Mouse (Mus musculus) neural tube, embryonic 11.5 days (tissue): ENCODE data around the gene Ghitm. TPM values are rescaled to one million over a fixed set of nuclear protein-coding genes. Genes with fewer than 3 reads are reported as not detected.
"Not testable (repeated sequence)": the region's sequence is repeated elsewhere in the genome, so short reads cannot be mapped to it uniquely, and the experiment has no call there.

Experiments
- ATAC-seq: fragments of 200-750 bp; cut with Nextera tagmentation; 2 replicates; pipeline ENCODE4 v1.8.0; 2017; ENCODE audit warnings: moderate number of reproducible peaks, mild to moderate bottlenecking, moderate TSS enrichment, moderate library complexity; ENCODE audit not compliant: insufficient read depth, low FRiP score, low TSS enrichment
- DNase-seq: peaks from one replicate; pipeline ENCODE4 v3.0.0-alpha.2; 2015; ENCODE audit warnings: low spot score
- H3K27ac ChIP-seq: fragments of 300-500 bp; sonication (generic); 2 replicates; pipeline ENCODE4 v1.5.1; 2014; ENCODE audit warnings: low read depth, mild to moderate bottlenecking, low read length
- H3K27me3 ChIP-seq: fragments of 300-500 bp; sonication (generic); 2 replicates; pipeline ENCODE4 v1.6.1; 2014; ENCODE audit warnings: mild to moderate bottlenecking, low read length, mixed read lengths; ENCODE audit not compliant: control insufficient read depth, insufficient read depth
- H3K36me3 ChIP-seq: fragments of 300-500 bp; sonication (generic); 2 replicates; pipeline ENCODE4 v1.6.1; 2014; ENCODE audit warnings: mild to moderate bottlenecking, low read length, moderate library complexity, mixed read lengths; ENCODE audit not compliant: control insufficient read depth, insufficient read depth
- H3K4me1 ChIP-seq: fragments of 300-500 bp; sonication (generic); 2 replicates; pipeline ENCODE4 v1.6.1; 2014; ENCODE audit warnings: low read length, mixed read lengths; ENCODE audit not compliant: control insufficient read depth, insufficient read depth
- H3K4me2 ChIP-seq: fragments of 300-500 bp; sonication (generic); 2 replicates; pipeline ENCODE4 v1.6.1; 2014; ENCODE audit warnings: low read depth, mild to moderate bottlenecking, moderate library complexity
- H3K4me3 ChIP-seq: fragments of 300-500 bp; sonication (generic); 2 replicates; pipeline ENCODE4 v1.5.1; 2014; ENCODE audit warnings: low read depth, low read length
- H3K9ac ChIP-seq: fragments of 300-500 bp; sonication (generic); 2 replicates; pipeline ENCODE4 v1.6.1; 2014; ENCODE audit warnings: mild to moderate bottlenecking, low read length
- H3K9me3 ChIP-seq: fragments of 300-500 bp; sonication (generic); 2 replicates; pipeline ENCODE4 v1.6.1; 2016; ENCODE audit warnings: low read length; ENCODE audit not compliant: control insufficient read depth
- WGBS: fragments of 180-500 bp; shearing (Covaris S2); extraction: QIAGEN DNeasy Blood & Tissue Kit; methylation state at CpG from one replicate; pipeline ENCODE4 v1.1.7; 2014; 5-methylcytosine and 5-hydroxymethylcytosine counted together
- polyA plus RNA-seq: library from polyadenylated mRNA; unstranded; fragments of >200 nt; fragmentation: Nextera tagmentation; extraction: Ambion mirVana; gene quantifications from 2 replicates; pipeline ENCODE4 v1.2.1, GENCODE M21; 2014

The Ghitm gene
- polyA plus RNA-seq, 1 experiment from 2014 or later = 208 TPM

- H3K4me2 ChIP-seq, H3K36me3 ChIP-seq, H3K27ac ChIP-seq, H3K9me3 ChIP-seq, H3K27me3 ChIP-seq, H3K4me1 ChIP-seq, DNase-seq, H3K9ac ChIP-seq, ATAC-seq, H3K4me3 ChIP-seq: not testable (repeated sequence)
- WGBS = 79% methylated on average over 2 of the region's 3 CpGs
Observed at GRCm38 (mm10) chr14:37137596-37137995, 2.5 kb upstream of the Ghitm start.

GRCm38 (mm10) chr14:37136110-37136509, 1.0 kb upstream of the Ghitm start:
- Histone ChIP-seq H3K4me2 (no peak overlapping the region), H3K9ac (no peak overlapping the region), H3K9me3 (no peaks in the 10 kb centered on the region), H3K27me3 (no peaks in the 10 kb centered on the region), H3K36me3 (no peaks in the 10 kb centered on the region; the same call in 1 of the 2 replicates), H3K4me1 (no peaks in the 10 kb centered on the region), H3K4me3 (no peak overlapping the region), H3K27ac (no peak overlapping the region)
- 89% methylated on average over 4 of the region's 4 CpGs for WGBS
- ATAC-seq (no peak), DNase-seq (no peak)

DNA sequence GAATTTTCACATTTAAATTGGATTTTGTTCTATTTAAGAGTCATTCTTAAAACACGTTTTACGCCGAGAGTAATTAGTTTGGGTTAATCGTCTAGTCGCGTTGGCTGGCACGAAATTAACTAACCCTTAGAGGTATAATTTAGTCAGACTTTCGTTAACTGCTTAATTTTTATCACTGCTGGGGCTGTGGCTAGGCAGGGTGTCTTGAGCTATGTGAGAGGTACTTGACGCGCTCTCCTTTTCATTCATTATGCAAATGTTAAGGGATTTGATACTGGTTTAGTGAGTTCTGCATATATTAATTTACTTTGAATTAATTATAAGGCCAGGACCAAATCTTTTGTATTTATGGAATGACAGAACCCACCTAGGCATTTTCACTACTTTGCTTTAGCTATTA, 599 bp upstream of the Ghitm start:
- Histone ChIP-seq H3K9ac (peak overlapping the region; percentile 35), H3K4me1 (no peaks in the 10 kb centered on the region), H3K4me2 (peak overlapping the region; percentile 64), H3K4me3 (peak overlapping the region; percentile 62), H3K9me3 (no peaks in the 10 kb centered on the region), H3K27me3 (no peaks in the 10 kb centered on the region), H3K36me3 (no peaks in the 10 kb centered on the region; the same call in 1 of the 2 replicates), H3K27ac (no peak overlapping the region)
- 3% methylated on average over 10 of the region's 10 CpGs for WGBS
- ATAC-seq (peak; percentile 71), DNase-seq (no peak)

GRCm38 (mm10) chr14:37134304-37135126, 557 bp downstream of the Ghitm start:
- no peaks in the 10 kb centered on the region for H3K4me1 ChIP-seq
- no peaks in the 10 kb centered on the region for H3K9me3 ChIP-seq
- DNase-seq = no peak
- H3K9ac ChIP-seq = peak overlapping the region; percentile 71
- WGBS = 2% methylated on average over 40 of the region's 40 CpGs
- ATAC-seq = no peak; the same call in 1 of the 2 replicates
- H3K27me3 ChIP-seq = no peaks in the 10 kb centered on the region
- no peaks in the 10 kb centered on the region; the same call in 1 of the 2 replicates for H3K36me3 ChIP-seq
- no peak overlapping the region; the same call in 1 of the 2 replicates for H3K27ac ChIP-seq
- H3K4me2 ChIP-seq = peak overlapping the region; percentile 61
- H3K4me3 ChIP-seq = peak overlapping the region; percentile 62

DNA sequence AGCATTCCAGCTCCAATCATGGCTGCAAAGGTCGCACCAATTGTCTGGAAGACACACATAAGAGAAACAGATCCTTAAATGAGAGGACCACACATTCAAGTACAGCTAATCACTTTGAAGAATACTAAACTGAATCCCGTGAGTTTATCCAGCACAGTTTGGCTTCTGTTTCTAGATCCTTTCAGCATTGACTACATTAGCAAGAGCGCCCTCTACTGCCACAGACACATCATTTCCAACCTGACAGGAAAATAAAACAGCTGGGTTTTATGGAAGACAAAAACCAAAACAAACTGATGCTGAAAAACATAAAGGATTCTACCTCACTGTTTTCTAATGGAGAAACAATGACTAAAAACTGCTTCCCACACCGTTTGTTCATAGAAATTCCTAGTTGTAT, 7.4 kb downstream of the Ghitm start:
- H3K27me3 ChIP-seq = no peaks in the 10 kb centered on the region
- H3K9ac ChIP-seq = no peak overlapping the region
- WGBS = 55% methylated on average over 4 of the region's 4 CpGs
- no peak overlapping the region for H3K4me2 ChIP-seq
- H3K27ac ChIP-seq = no peak overlapping the region
- no peak overlapping the region for H3K4me3 ChIP-seq
- ATAC-seq = no peak
- no peaks in the 10 kb centered on the region for H3K9me3 ChIP-seq
- DNase-seq = peak; percentile 32
- H3K4me1 ChIP-seq = no peaks in the 10 kb centered on the region
- H3K36me3 ChIP-seq = peaks cover 2% of the 10 kb centered on the region

DNA sequence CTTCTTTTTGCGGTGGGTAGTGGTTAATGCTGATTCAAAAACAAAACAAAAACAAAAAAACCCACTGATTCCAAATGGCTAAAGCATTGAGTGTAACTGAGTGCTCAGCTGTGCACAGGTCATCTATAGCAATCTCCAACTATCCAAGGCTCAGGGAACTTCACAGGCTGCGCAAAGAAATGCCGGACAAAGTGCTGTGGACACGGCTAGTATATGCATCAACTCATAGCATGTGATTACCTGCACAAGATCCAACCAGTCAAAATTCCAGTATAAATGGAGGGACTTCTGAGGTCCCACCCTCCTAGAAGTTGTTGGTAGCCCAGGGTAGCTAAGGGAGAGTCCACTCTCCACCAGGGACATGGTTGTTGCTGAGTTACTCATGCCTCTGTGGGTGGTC, 15.8 kb downstream of the Ghitm start:
- no peak overlapping the region for H3K4me3 ChIP-seq
- H3K27me3 ChIP-seq = no peaks in the 10 kb centered on the region
- no peaks in the 10 kb centered on the region for H3K4me1 ChIP-seq
- DNase-seq (no peak), ATAC-seq (no peak)
- no peaks in the 10 kb centered on the region for H3K9me3 ChIP-seq
- H3K9ac ChIP-seq = no peak overlapping the region
- peaks cover 2% of the 10 kb centered on the region; the same call in 1 of the 2 replicates for H3K36me3 ChIP-seq
- no peak overlapping the region for H3K4me2 ChIP-seq
- no peak overlapping the region for H3K27ac ChIP-seq
- 92% methylated on average over 4 of the region's 4 CpGs for whole genome bisulfite sequencing

GRCm38 (mm10) chr14:37113922-37114321, 21.1 kb downstream of the Ghitm start, which contains the start of gene 2610528A11Rik:
TSS of gene 2610528A11Rik (minus strand) at chr14:37114022.
- 72% methylated on average over 3 of the region's 3 CpGs for WGBS
- Histone ChIP-seq H3K27me3 (no peaks in the 10 kb centered on the region), H3K4me3 (no peak within 1 kb of the TSS), H3K27ac (no peak within 1 kb of the TSS), H3K36me3 (no peaks in the 10 kb centered on the region), H3K9me3 (no peaks in the 10 kb centered on the region), H3K4me2 (no peak within 1 kb of the TSS), H3K4me1 (no peaks in the 10 kb centered on the region), H3K9ac (no peak within 1 kb of the TSS)
- ATAC-seq (no peak), DNase-seq (no peak)

DNA sequence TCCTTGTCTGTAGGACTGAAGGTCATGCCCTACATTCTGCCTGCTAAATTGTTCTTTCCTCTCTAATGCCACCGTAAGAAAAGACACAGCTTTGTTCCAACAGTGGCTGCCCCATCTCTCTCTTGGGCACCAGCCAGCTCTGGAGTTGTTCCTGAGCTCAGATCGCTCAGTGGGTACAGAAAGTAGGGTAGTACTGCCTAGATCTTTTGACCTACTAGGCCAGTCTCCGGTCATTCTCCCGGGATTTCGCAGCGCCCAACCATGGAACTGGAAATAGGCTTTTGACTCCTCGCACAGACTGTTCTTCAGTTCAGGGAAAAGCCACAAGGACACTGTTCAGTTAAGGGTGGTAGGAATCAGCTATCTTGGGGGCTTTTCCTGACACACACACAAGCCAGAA, 22.1 kb downstream of the Ghitm start:
- Histone ChIP-seq H3K9ac (no peak overlapping the region), H3K4me2 (no peak overlapping the region), H3K4me1 (no peaks in the 10 kb centered on the region), H3K27me3 (no peaks in the 10 kb centered on the region), H3K9me3 (no peaks in the 10 kb centered on the region), H3K4me3 (no peak overlapping the region), H3K27ac (no peak overlapping the region), H3K36me3 (no peaks in the 10 kb centered on the region)
- DNase-seq (no peak), ATAC-seq (no peak)
- 93% methylated on average over 7 of the region's 7 CpGs for WGBS

DNA sequence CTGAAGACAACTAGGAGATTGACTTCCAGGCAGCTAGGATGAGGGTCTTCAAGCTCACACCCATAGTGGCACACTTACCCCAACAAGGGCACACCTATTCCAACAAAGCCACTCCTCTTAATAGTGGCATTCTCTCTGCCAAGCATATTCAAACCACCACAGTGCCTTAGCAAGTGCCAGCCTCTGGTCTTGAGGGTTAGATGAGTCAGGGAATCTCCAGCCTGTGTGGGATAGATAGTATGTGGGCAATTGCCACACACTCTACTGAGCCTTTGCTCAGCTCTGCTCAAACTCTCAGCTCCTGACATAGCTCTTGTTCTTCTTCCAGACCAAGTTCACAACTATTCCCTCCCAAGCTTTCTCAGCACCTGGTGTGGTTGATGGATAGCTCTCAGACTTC, 23.7 kb downstream of the Ghitm start:
- Histone ChIP-seq H3K27ac (no peak overlapping the region), H3K36me3 (no peaks in the 10 kb centered on the region), H3K27me3 (no peaks in the 10 kb centered on the region), H3K4me1 (no peaks in the 10 kb centered on the region), H3K9me3 (no peaks in the 10 kb centered on the region), H3K4me2 (no peak overlapping the region), H3K9ac (no peak overlapping the region), H3K4me3 (no peak overlapping the region)
- no peak for DNase-seq
- ATAC-seq = no peak
